Mouse (Mus musculus) stomach, postnatal 0 days (tissue): ENCODE data around the gene Syde2. TPM values are rescaled to one million over a fixed set of nuclear protein-coding genes. Genes with fewer than 3 reads are reported as not detected.
A peak's percentile ranks its signal among the peaks of the same experiment; 100 is the strongest.

Experiments
- ATAC-seq: fragments of 200-750 bp; cut with Nextera tagmentation; 2 replicates; pipeline ENCODE4 v1.8.0; 2017; ENCODE audit not compliant: low FRiP score, low TSS enrichment
- DNase-seq: peaks from one replicate; pipeline ENCODE4 v3.0.0-alpha.2; 2016; ENCODE audit warnings: low spot score
- H3K27ac ChIP-seq: fragments of 300-500 bp; sonication (generic); replicated peaks from 2 replicates; pipeline ENCODE4 v1.5.1; 2014; ENCODE audit warnings: mild to moderate bottlenecking, control low read depth
- H3K27me3 ChIP-seq: fragments of 300-500 bp; sonication (generic); 2 replicates; pipeline ENCODE4 v1.6.1; 2014; ENCODE audit warnings: low read length; ENCODE audit not compliant: control insufficient read depth, insufficient read depth
- H3K36me3 ChIP-seq: fragments of 300-500 bp; sonication (generic); 2 replicates; pipeline ENCODE4 v1.6.1; 2014; ENCODE audit warnings: low read length, mixed read lengths; ENCODE audit not compliant: control insufficient read depth, insufficient read depth
- H3K4me1 ChIP-seq: fragments of 300-500 bp; sonication (generic); replicated peaks from 2 replicates; pipeline ENCODE4 v1.6.1; 2014; ENCODE audit warnings: antibody characterized with exemption; ENCODE audit not compliant: control insufficient read depth, insufficient read depth
- H3K4me2 ChIP-seq: fragments of 300-500 bp; sonication (generic); replicated peaks from 2 replicates; pipeline ENCODE4 v1.6.1; 2014; ENCODE audit warnings: low read depth, mild to moderate bottlenecking, control low read depth, moderate library complexity
- H3K4me3 ChIP-seq: fragments of 300-500 bp; sonication (generic); 2 replicates; pipeline ENCODE4 v1.5.1; 2014; ENCODE audit warnings: low read depth, low read length, control low read depth
- H3K9ac ChIP-seq: fragments of 300-500 bp; sonication (generic); 2 replicates; pipeline ENCODE4 v1.6.1; 2014; ENCODE audit warnings: mild to moderate bottlenecking, low read length, control low read depth, mixed read lengths
- H3K9me3 ChIP-seq: fragments of 300-500 bp; sonication (generic); 2 replicates; pipeline ENCODE4 v1.6.1; 2016; ENCODE audit warnings: low read length; ENCODE audit not compliant: control insufficient read depth
- CTCF ChIP-seq: IDR thresholded peaks from 2 replicates; pipeline ENCODE4 v1.5.1; 2016; ENCODE audit warnings: antibody characterized with exemption, low read depth, mild to moderate bottlenecking, moderate library complexity
- EP300 ChIP-seq: optimal IDR thresholded peaks from 2 replicates; pipeline ENCODE3; 2016; ENCODE audit warnings: antibody characterized with exemption
- WGBS: fragments of 180-500 bp; shearing (Covaris S2); extraction: QIAGEN DNeasy Blood & Tissue Kit; methylation state at CpG from one replicate; pipeline ENCODE4 v1.1.7; 2014; 5-methylcytosine and 5-hydroxymethylcytosine counted together
- polyA plus RNA-seq: library from polyadenylated mRNA; unstranded; fragments of >200 nt; fragmentation: Nextera tagmentation; extraction: Ambion mirVana; gene quantifications from 2 replicates; pipeline ENCODE4 v1.2.1, GENCODE M21; 2015

Gene Syde2
- polyA plus RNA-seq, 1 experiment from 2014 or later = 1.4 TPM

DNA sequence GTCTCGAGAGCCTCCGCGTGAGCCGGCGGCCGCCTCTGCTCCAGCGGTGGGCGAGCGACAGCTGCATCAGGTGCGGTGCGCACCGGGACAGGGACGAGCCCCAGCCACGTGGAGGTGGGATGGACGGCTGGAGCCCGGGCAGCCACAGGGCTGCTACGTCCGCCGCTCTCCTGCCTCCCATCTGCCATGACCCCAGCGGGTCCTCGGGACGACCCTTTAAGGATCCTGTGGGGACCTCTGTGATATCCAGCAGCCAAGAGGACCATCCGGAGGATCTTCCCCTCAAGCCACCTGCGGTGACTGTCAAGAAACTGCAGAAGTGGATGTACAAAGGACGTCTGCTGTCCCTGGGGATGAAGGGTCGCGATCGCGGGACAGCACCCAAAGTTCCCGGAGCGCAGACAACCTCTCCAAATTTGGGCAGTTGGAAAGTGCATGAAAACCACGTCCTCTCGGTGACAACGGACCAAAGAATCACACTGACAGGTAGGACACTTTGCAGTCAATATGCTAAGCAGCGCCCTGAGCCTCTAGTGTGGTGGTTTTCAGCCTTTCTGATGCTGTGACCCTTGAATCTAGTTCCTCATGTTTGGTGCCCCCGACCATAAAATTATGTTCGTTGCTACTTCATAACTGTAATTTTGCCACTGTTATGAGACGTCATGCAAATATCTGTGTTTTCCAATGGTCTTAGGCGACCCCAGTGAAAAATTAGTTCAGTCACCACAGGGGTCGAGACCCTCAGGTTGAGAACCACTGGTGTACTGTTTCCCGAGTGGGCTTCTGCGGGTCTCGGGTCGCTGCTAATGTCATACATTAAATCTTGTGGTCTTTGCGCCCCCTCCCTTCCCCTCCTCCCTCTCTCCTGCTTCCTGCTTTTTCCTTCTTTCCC lies 1.3 kb downstream of the Syde2 start:
- H3K9ac ChIP-seq = peak overlapping the region; percentile 78
- 0 out of 2 replicates have a peak, but pooled peaks cover 2% of the 10 kb centered on the region for H3K4me1 ChIP-seq
- no peak for ATAC-seq
- H3K36me3 ChIP-seq = no peaks in the 10 kb centered on the region
- H3K4me3 ChIP-seq = peak overlapping the region; percentile 62
- no peak for TF ChIP-seq CTCF
- TF ChIP-seq EP300 = no peak
- peak overlapping the region; percentile 97 for H3K27ac ChIP-seq
- no peaks in the 10 kb centered on the region for H3K27me3 ChIP-seq
- WGBS = under 1% methylated on average over 45 of the region's 45 CpGs
- DNase-seq = no peak
- H3K4me2 ChIP-seq = peak overlapping the region; percentile 86
- H3K9me3 ChIP-seq = no peaks in the 10 kb centered on the region

DNA sequence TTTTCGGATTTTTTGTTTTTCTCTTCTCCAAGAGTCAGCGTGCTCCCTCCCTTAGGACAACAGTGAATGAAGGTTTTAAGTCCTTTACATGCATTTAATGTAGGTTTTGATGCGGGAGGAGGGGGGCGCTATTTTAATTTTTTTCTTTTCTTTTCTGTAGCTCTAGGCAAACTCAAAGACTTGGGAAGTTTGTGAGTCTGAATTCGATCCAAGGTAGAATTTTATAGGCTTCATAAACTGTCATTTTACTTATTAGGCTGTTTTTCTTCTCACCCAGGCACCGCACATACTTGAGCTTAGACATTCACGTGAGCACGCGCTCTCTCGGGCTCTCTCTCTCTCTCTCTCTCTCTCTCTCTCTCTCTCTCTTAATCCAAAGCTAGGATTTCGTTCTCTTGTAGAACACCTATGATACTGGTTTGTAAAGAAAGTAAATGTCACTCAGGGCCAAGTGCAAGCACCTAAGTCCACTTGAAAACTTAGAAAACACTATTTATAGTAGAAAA lies 2.0 kb downstream of the Syde2 start:
- Histone ChIP-seq H3K9ac (peak overlapping the region; percentile 78; the same call in 1 of the 2 replicates), H3K27ac (no peak overlapping the region; the same call in 1 of the 2 replicates), H3K9me3 (no peaks in the 10 kb centered on the region), H3K27me3 (no peaks in the 10 kb centered on the region), H3K4me2 (peak overlapping the region; percentile 86), H3K4me1 (0 out of 2 replicates have a peak, but pooled peaks cover 2% of the 10 kb centered on the region), H3K36me3 (no peaks in the 10 kb centered on the region), H3K4me3 (peak overlapping the region; percentile 62)
- DNase-seq = no peak
- TF ChIP-seq EP300 (no peak), CTCF (peak; percentile 49)
- 7% methylated on average over 11 of the region's 11 CpGs for WGBS
- no peak for ATAC-seq

DNA sequence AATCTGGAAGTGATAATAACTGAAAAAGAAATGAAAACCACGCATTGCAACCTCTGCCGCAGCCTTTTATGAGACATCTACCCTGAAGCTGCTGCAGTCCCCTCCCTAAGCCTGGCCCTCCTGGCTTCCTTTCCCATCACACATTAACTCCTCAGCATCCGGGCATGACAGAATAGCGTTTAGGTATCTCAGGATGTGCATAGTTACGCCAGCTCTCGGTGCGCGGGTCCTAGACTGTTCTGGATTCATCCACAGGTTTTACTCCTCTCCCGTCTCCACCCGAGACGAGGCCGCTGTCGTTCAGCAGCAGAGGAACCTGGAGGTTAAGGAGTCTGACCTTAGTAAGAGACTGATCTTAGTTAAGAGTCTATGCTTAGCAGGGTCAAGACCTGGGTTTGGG lies 3.5 kb downstream of the Syde2 start:
- WGBS = 68% methylated on average over 13 of the region's 13 CpGs
- Histone ChIP-seq H3K27ac (no peak overlapping the region), H3K9ac (no peak overlapping the region), H3K4me3 (peak overlapping the region; percentile 13; the same call in 1 of the 2 replicates), H3K27me3 (no peaks in the 10 kb centered on the region), H3K9me3 (no peaks in the 10 kb centered on the region), H3K4me2 (peak overlapping the region; percentile 29), H3K36me3 (no peaks in the 10 kb centered on the region), H3K4me1 (0 out of 2 replicates have a peak, but pooled peaks cover 2% of the 10 kb centered on the region)
- ATAC-seq (no peak), DNase-seq (no peak)
- no peak for TF ChIP-seq EP300
- TF ChIP-seq CTCF = no peak

DNA sequence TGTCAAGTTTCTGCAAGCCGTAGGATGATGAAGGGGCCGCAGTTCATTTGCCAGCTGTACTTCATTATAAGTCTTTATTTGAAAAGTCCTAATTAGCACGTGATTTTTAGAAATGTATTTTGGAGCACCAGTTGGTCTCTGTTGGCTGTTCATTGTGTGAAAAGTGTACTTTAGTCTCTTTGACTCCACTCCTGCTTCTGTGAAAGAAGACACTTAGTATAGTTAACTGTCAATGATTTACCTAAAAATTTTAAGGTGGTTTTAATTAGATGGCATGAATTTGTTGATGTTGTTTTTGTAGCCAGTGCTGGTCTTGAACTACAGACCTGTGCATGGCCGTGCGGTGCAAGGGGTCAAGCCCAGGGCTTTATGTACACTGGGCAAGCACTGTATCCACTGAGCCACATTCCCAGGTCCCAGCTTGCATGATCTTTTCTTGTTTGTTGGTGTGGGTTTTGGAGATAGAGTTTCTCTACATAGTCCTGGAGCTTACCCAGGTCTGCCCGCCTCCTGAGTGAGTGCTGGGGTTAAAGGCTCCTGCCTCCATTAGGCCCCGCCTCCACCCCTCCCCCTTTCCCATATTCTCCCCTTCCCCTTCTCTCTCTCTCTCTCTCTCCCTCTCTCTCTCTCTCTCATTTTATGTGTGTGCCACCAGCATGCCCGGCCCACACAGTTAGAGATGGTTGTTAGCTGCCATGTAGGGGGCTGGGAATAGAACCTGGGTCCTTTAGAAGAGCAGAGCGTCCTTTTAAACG lies 4.5 kb downstream of the Syde2 start:
- DNase-seq (no peak), ATAC-seq (no peak)
- 72% methylated on average over 10 of the region's 10 CpGs for WGBS
- Histone ChIP-seq H3K27me3 (no peaks in the 10 kb centered on the region), H3K36me3 (no peaks in the 10 kb centered on the region), H3K9ac (no peak overlapping the region), H3K4me2 (no peak overlapping the region), H3K27ac (no peak overlapping the region), H3K9me3 (no peaks in the 10 kb centered on the region), H3K4me1 (0 out of 2 replicates have a peak, but pooled peaks cover 2% of the 10 kb centered on the region), H3K4me3 (no peak overlapping the region)
- TF ChIP-seq CTCF (no peak), EP300 (no peak)

DNA sequence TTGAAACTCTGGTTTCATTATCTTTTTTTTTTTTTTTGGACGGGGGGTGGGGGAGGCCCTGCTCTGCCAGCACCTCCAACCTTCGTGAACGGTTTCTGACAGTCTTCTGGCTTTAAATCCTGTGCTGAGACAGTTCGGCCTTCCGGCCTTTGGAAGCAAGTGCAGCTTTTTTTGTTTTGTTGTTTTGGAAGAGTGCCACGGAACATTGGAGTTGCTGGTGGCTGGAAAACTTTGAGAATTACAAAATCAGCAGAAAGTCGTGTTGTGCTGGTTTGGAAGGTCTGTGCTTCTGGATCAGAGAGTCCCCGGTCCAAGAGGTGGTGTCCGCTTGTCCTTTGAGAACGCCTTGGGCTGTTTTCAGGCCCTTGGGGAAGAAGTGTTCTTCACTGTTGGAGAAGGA lies 5.1 kb downstream of the Syde2 start:
- Histone ChIP-seq H3K4me3 (no peak overlapping the region), H3K9me3 (no peaks in the 10 kb centered on the region), H3K9ac (no peak overlapping the region), H3K27ac (0 out of 2 replicates have a peak overlapping the region, but pooled peaks have one; percentile 24), H3K4me1 (0 out of 2 replicates have a peak, but pooled peaks cover 2% of the 10 kb centered on the region), H3K36me3 (no peaks in the 10 kb centered on the region), H3K27me3 (no peaks in the 10 kb centered on the region), H3K4me2 (no peak overlapping the region)
- TF ChIP-seq EP300 (no peak), CTCF (no peak)
- ATAC-seq = no peak
- no peak for DNase-seq
- 47% methylated on average over 10 of the region's 10 CpGs for WGBS
